Mouse (Mus musculus) forebrain, embryonic 14.5 days (tissue): ENCODE measurements around the gene Zdhhc5. TPM values are rescaled to one million over a fixed set of nuclear protein-coding genes. Genes with fewer than 3 reads are reported as not detected.
A peak's percentile ranks its signal among the peaks of the same experiment; 100 is the strongest.

Source experiments
- ATAC-seq: fragments of 200-750 bp; cut with Nextera tagmentation; 2 replicates; pipeline ENCODE4 v1.8.0; 2017; ENCODE audit warnings: mild to moderate bottlenecking, moderate library complexity
- DNase-seq: peaks from one replicate; pipeline ENCODE4 v3.0.0-alpha.2; 2015; ENCODE audit warnings: low spot score
- H3K27ac ChIP-seq: fragments of 300-500 bp; sonication (generic); 2 replicates; pipeline ENCODE4 v1.5.1; 2014; ENCODE audit warnings: low read depth, mild to moderate bottlenecking, control low read depth, low read length, moderate library complexity
- H3K27me3 ChIP-seq: fragments of 300-500 bp; sonication (generic); replicated peaks from 2 replicates; pipeline ENCODE4 v1.6.1; 2014; ENCODE audit warnings: low read length, control low read depth, mixed read lengths; ENCODE audit not compliant: control insufficient read depth, insufficient read depth
- H3K36me3 ChIP-seq: fragments of 300-500 bp; sonication (generic); 2 replicates; pipeline ENCODE4 v1.6.1; 2014; ENCODE audit warnings: low read length, control low read depth; ENCODE audit not compliant: control insufficient read depth, insufficient read depth
- H3K4me1 ChIP-seq: fragments of 300-500 bp; sonication (generic); 2 replicates; pipeline ENCODE4 v1.6.1; 2014; ENCODE audit warnings: antibody characterized with exemption, low read length, control low read depth; ENCODE audit not compliant: control insufficient read depth, insufficient read depth
- H3K4me2 ChIP-seq: fragments of 300-500 bp; sonication (generic); 2 replicates; pipeline ENCODE4 v1.6.1; 2014; ENCODE audit warnings: mild to moderate bottlenecking, control low read depth, low read length
- H3K4me3 ChIP-seq: fragments of 300-500 bp; sonication (generic); 2 replicates; pipeline ENCODE4 v1.5.1; 2014; ENCODE audit warnings: low read depth, low read length, control low read depth
- H3K9ac ChIP-seq: fragments of 300-500 bp; sonication (generic); 2 replicates; pipeline ENCODE4 v1.6.1; 2014; ENCODE audit warnings: mild to moderate bottlenecking, low read length, control low read depth, moderate library complexity
- H3K9me3 ChIP-seq: fragments of 300-500 bp; sonication (generic); replicated peaks from 2 replicates; pipeline ENCODE4 v1.6.1; 2016; ENCODE audit warnings: low read length, control low read depth, mixed read lengths; ENCODE audit not compliant: control insufficient read depth
- WGBS: fragments of 180-500 bp; shearing (Covaris S2); extraction: QIAGEN DNeasy Blood & Tissue Kit; methylation state at CpG from one replicate; pipeline ENCODE4 v1.1.7; 2014; 5-methylcytosine and 5-hydroxymethylcytosine counted together
- polyA plus RNA-seq: library from polyadenylated mRNA; unstranded; fragments of >200 nt; fragmentation: Nextera tagmentation; extraction: Ambion mirVana; gene quantifications from 2 replicates; pipeline ENCODE4 v1.2.1, GENCODE M21; 2014

Gene Zdhhc5
- polyA plus RNA-seq: 16.5 and 23.6 TPM in 2 replicates

GRCm38 (mm10) chr2:84714811-84715561 is at the start of gene Zdhhc5:
Zdhhc5 (minus strand) TSS chr2:84715180.
- ATAC-seq (peak; percentile 97), DNase-seq (peak; percentile 99)
- peak within 1 kb of the TSS; percentile 96 for H3K27ac ChIP-seq
- H3K27me3 ChIP-seq: no peaks in the 10 kb centered on the region
- peaks cover 11% of the 10 kb centered on the region for H3K36me3 ChIP-seq
- under 1% methylated on average over 105 of the region's 107 CpGs for WGBS
- peak within 1 kb of the TSS; percentile 93 for H3K9ac ChIP-seq
- H3K4me3 ChIP-seq: peak within 1 kb of the TSS; percentile 93
- peak within 1 kb of the TSS; percentile 78 for H3K4me2 ChIP-seq
- peaks cover 10% of the 10 kb centered on the region for H3K4me1 ChIP-seq
- H3K9me3 ChIP-seq: no peaks in the 10 kb centered on the region

DNA sequence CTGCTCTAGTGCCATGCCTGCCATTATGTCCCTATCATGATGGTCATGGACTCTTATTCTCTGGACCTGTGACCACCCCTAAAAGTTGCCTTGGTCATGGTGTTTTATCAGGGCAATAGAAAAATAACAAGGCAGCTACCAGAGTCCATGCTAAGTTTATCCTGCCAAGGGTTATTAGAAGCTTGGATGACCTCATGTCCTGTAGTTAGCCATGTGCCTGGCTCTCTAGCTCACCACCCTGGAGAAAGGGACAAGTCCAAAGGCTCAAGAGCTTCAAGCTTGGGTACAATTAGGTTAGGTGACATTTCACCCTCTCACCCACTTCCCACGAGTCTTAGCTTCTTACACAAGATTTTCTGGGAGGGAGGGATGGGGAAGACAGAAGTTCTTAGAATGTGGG is 47.8 kb upstream of the Zdhhc5 start:
- DNase-seq: no peak
- Histone ChIP-seq H3K27ac (no peak overlapping the region), H3K9ac (no peak overlapping the region), H3K27me3 (no peaks in the 10 kb centered on the region), H3K4me1 (no peaks in the 10 kb centered on the region), H3K36me3 (no peaks in the 10 kb centered on the region), H3K9me3 (no peaks in the 10 kb centered on the region), H3K4me2 (no peak overlapping the region), H3K4me3 (no peak overlapping the region)
- WGBS: 55% methylated on average over 1 of the region's 1 CpGs
- no peak for ATAC-seq

- no peak overlapping the region for H3K4me2 ChIP-seq
- no peak overlapping the region for H3K4me3 ChIP-seq
- DNase-seq (no peak), ATAC-seq (no peak)
- no peaks in the 10 kb centered on the region for H3K4me1 ChIP-seq
- H3K9ac ChIP-seq: no peak overlapping the region
- no peaks in the 10 kb centered on the region for H3K27me3 ChIP-seq
- no peak overlapping the region for H3K27ac ChIP-seq
- H3K9me3 ChIP-seq: no peaks in the 10 kb centered on the region
- H3K36me3 ChIP-seq: no peaks in the 10 kb centered on the region
- 24% methylated on average over 4 of the region's 4 CpGs for WGBS
Measured at GRCm38 (mm10) chr2:84762295-84762694, 47.3 kb upstream of the Zdhhc5 start.

- DNase-seq (no peak), ATAC-seq (no peak)
- Histone ChIP-seq H3K4me3 (no peak overlapping the region), H3K36me3 (no peaks in the 10 kb centered on the region), H3K27ac (no peak overlapping the region), H3K9ac (no peak overlapping the region), H3K4me2 (no peak overlapping the region), H3K27me3 (no peaks in the 10 kb centered on the region), H3K9me3 (no peaks in the 10 kb centered on the region), H3K4me1 (no peaks in the 10 kb centered on the region)
- 85% methylated on average over 1 of the region's 1 CpGs for WGBS
Measured at GRCm38 (mm10) chr2:84761840-84762239, 46.9 kb upstream of the Zdhhc5 start.

DNA sequence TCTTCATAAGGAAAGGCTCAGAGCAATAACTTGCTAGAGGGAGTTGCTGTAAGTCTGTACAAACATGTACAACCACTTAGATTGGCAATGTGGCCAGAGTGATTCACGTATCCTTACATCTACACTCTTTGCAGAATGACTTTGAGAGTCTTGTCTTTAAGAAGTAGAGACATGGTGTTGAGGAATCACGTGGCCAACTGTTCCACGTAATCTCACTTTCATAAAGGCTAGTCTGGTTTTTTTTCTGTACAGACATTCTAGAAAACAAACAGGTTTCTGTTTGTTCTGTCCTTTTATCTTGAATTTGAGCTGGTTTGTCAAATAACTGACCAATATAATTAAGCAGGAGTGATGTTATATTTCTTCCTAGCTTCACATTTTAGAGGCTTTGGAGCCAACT is 46.3 kb upstream of the Zdhhc5 start:
- WGBS: 87% methylated on average over 3 of the region's 3 CpGs
- H3K9ac ChIP-seq: no peak overlapping the region
- no peak overlapping the region for H3K4me3 ChIP-seq

GRCm38 (mm10) chr2:84760777-84761176 is 45.8 kb upstream of the Zdhhc5 start:
- no peaks in the 10 kb centered on the region for H3K36me3 ChIP-seq
- no peak for DNase-seq
- no peak overlapping the region for H3K4me3 ChIP-seq
- no peaks in the 10 kb centered on the region for H3K9me3 ChIP-seq
- no peak overlapping the region for H3K27ac ChIP-seq
- ATAC-seq: no peak
- H3K4me1 ChIP-seq: no peaks in the 10 kb centered on the region
- no peak overlapping the region for H3K9ac ChIP-seq
- H3K27me3 ChIP-seq: no peaks in the 10 kb centered on the region
- WGBS: 75% methylated on average over 8 of the region's 8 CpGs
- H3K4me2 ChIP-seq: no peak overlapping the region

More for the DNA sequence above, 46.3 kb upstream of the Zdhhc5 start:
- Histone ChIP-seq H3K27ac (no peak overlapping the region), H3K36me3 (no peaks in the 10 kb centered on the region), H3K4me2 (no peak overlapping the region), H3K4me1 (no peaks in the 10 kb centered on the region), H3K27me3 (no peaks in the 10 kb centered on the region), H3K9me3 (no peaks in the 10 kb centered on the region)
- ATAC-seq (no peak), DNase-seq (no peak)

GRCm38 (mm10) chr2:84758542-84759127 is 43.7 kb upstream of the Zdhhc5 start:
- Histone ChIP-seq H3K4me1 (no peaks in the 10 kb centered on the region), H3K27me3 (no peaks in the 10 kb centered on the region), H3K27ac (no peak overlapping the region), H3K9ac (no peak overlapping the region), H3K4me3 (no peak overlapping the region), H3K4me2 (no peak overlapping the region), H3K36me3 (no peaks in the 10 kb centered on the region), H3K9me3 (no peaks in the 10 kb centered on the region)
- ATAC-seq: peak; percentile 86
- WGBS: 0% methylated on average over 2 of the region's 2 CpGs
- DNase-seq: peak; percentile 79

DNA sequence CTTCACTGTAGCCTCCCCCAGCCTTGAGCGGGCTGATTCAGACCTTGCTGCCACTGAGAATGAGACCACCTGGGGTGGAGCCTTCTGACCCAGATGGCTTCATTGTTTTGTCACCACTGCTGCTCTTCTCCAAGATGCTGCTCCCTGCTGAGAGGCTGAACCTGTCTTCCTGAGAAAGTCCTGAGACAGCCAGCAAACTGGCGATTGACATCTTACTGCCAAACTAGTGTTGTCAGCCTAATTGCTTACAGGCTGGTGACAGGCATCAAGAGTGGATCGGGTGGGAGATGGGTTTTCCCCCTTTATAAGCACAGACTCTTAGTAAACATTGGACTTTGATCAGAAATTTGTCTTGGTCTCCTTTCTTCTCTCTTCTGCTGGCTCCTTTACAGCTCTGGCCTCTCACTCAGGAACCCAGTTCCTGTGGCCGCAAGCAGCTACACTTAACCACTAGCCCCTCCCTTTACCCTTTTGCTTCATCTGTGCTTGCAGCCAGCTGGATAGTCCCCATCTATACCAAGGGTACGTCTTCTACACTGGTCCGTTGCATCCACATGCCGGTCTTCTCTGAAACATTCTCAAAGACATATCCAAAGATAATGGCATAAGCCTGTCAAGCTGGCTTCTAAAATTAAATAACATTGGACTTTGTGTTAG is 42.2 kb upstream of the Zdhhc5 start:
- no peaks in the 10 kb centered on the region for H3K9me3 ChIP-seq
- H3K9ac ChIP-seq: no peak overlapping the region
- H3K4me3 ChIP-seq: no peak overlapping the region
- no peak for DNase-seq
- no peak for ATAC-seq
- H3K36me3 ChIP-seq: no peaks in the 10 kb centered on the region
- no peak overlapping the region for H3K4me2 ChIP-seq
- H3K27ac ChIP-seq: no peak overlapping the region
- H3K4me1 ChIP-seq: no peaks in the 10 kb centered on the region
- no peaks in the 10 kb centered on the region for H3K27me3 ChIP-seq
- 58% methylated on average over 7 of the region's 7 CpGs for WGBS

DNA sequence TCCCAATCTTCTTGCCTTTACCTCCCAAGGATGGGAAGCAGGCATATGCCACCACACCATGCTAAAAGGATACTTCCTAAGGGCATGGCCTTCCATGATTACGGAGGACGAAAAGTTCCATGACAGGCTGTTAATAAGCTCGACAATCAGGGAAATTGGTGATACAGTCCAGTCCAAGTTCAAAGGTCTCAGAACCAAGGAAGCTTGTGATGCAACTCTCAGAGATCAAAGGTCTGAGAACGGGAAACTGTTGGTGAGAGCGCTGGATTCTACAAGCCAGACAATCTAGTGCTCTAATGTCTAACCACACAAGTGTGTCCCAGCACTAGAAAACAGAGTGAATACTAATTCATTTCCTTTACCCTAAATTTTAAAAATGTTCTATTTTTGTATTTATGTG is 41.3 kb upstream of the Zdhhc5 start:
- H3K4me2 ChIP-seq: no peak overlapping the region
- DNase-seq: no peak
- no peak overlapping the region for H3K27ac ChIP-seq
- no peaks in the 10 kb centered on the region for H3K36me3 ChIP-seq
- H3K27me3 ChIP-seq: no peaks in the 10 kb centered on the region
- no peaks in the 10 kb centered on the region for H3K9me3 ChIP-seq
- no peak overlapping the region for H3K9ac ChIP-seq
- H3K4me1 ChIP-seq: no peaks in the 10 kb centered on the region
- WGBS: 89% methylated on average over 5 of the region's 5 CpGs
- ATAC-seq: no peak
- H3K4me3 ChIP-seq: no peak overlapping the region
